ENCODE assay signal across 30 mouse cellular contexts in genomic region chr15:79775662-79776061, GRCm38 (mm10). TPM values are rescaled to one million over a fixed set of nuclear protein-coding genes. Genes with fewer than 3 reads are reported as not detected.
A peak's percentile ranks its signal among the peaks of the same experiment; 100 is the strongest.
DNase-seq lines count a peak whose midpoint lies in the region; ATAC-seq and TF ChIP-seq lines count a peak whose summit lies in the region.
"Had no signal": no experiment of that assay in that cellular context is flagged by ENCODE, and none has a peak within 500 bp of the region (broad histone marks: within the 10 kb centered on the region; RNA-seq: fewer than 3 reads in every experiment).

No protein-coding gene starts in this region.

- no peak for ATAC-seq in embryonic facial prominence, embryonic 13.5 days (ENCODE audit: insufficient number of reproducible peaks, insufficient read depth, low FRiP score, low TSS enrichment, low read depth)
- ATAC-seq: forebrain, embryonic 14.5 days; hindbrain, postnatal 0 days; intestine, embryonic 16.5 days; liver, embryonic 12.5 days; liver, postnatal 0 days had no signal

- H3K27ac ChIP-seq in embryonic facial prominence, embryonic 13.5 days: no peak overlapping the region
- H3K27ac ChIP-seq in embryonic facial prominence, embryonic 10.5 days (replicated peaks): no peak overlapping the region
- peak overlapping the region; percentile 33 for H3K27ac ChIP-seq in left cerebral cortex, adult 2 months
- H3K27ac ChIP-seq in cortical plate, adult 2 months (ENCODE audit: insufficient read depth, low read length): 0 out of 2 replicates have a peak overlapping the region, but pooled peaks have one; percentile 40
- H3K27ac ChIP-seq: embryonic facial prominence, embryonic 15.5 days; heart, adult 2 months; kidney, postnatal 0 days; liver, embryonic 12.5 days; midbrain, embryonic 12.5 days; stomach, postnatal 0 days had no signal

- no peak for DNase-seq in embryonic facial prominence, embryonic 10.5 days (ENCODE audit: low spot score)
- DNase-seq in left cerebral cortex, adult 2 months (ENCODE audit: extremely low spot score in 1 of 2, low spot score in 2 of 2): peak in 1 of 2 experiments; percentile 70
- no peak for DNase-seq in left cerebral cortex, adult 18-20 months (ENCODE audit: low spot score in 2 of 2)
- peak; percentile 64 for DNase-seq in right cerebral cortex, adult 18-20 months
- no peak for DNase-seq in right cerebral cortex, postnatal 4 days
- DNase-seq: adrenal gland, adult 8-10 months; gastrocnemius, postnatal 36 days; heart, adult 2 months; heart, postnatal 4 days; kidney, adult 8-10 months; kidney, postnatal 4 days; layer of hippocampus, adult 9-11 months; liver, postnatal 0 days; lung, postnatal 36 days; thymus, postnatal 4 days had no signal

- no peak overlapping the region for H3K4me3 ChIP-seq in embryonic facial prominence, embryonic 13.5 days
- H3K4me3 ChIP-seq in embryonic facial prominence, embryonic 10.5 days: no peak overlapping the region
- no peak overlapping the region for H3K4me3 ChIP-seq in left cerebral cortex, adult 2 months
- H3K4me3 ChIP-seq in cortical plate, adult 2 months (ENCODE audit: insufficient read depth, low read length): no peak overlapping the region
- H3K4me3 ChIP-seq: heart, adult 2 months had no signal

- 69% methylated on average over 7 of the region's 7 CpGs for WGBS in embryonic facial prominence, embryonic 13.5 days
- 69% methylated on average over 7 of the region's 7 CpGs for WGBS in embryonic facial prominence, embryonic 10.5 days

- no peak overlapping the region for H3K4me2 ChIP-seq in embryonic facial prominence, embryonic 13.5 days

- 0 out of 2 replicates have a peak, but pooled peaks cover 3% of the 10 kb centered on the region for H3K36me3 ChIP-seq in embryonic facial prominence, embryonic 13.5 days
- H3K36me3 ChIP-seq in embryonic facial prominence, embryonic 10.5 days (replicated peaks): no peaks in the 10 kb centered on the region
- H3K36me3 ChIP-seq: embryonic facial prominence, embryonic 15.5 days; heart, embryonic 12.5 days; liver, embryonic 12.5 days had no signal

- intact Hi-C loops in left cerebral cortex, adult 2 months (cut with DNase I): loop anchor here (1.0 kb wide), 1 partner anchor 21 kb away; no protein-coding TSS in a partner anchor

- no peaks in the 10 kb centered on the region for H3K9me3 ChIP-seq in embryonic facial prominence, embryonic 13.5 days
- no peaks in the 10 kb centered on the region for H3K9me3 ChIP-seq in embryonic facial prominence, embryonic 10.5 days
- H3K9me3 ChIP-seq: embryonic facial prominence, embryonic 15.5 days; G1E; heart, embryonic 12.5 days; liver, embryonic 12.5 days; midbrain, embryonic 12.5 days had no signal

- 0 out of 2 replicates have a peak overlapping the region, but pooled peaks have one; percentile 83 for H3K9ac ChIP-seq in embryonic facial prominence, embryonic 13.5 days
- H3K9ac ChIP-seq: embryonic facial prominence, embryonic 15.5 days; liver, postnatal 0 days had no signal

- TF ChIP-seq POLR2A in cortical plate, adult 2 months (IDR thresholded peaks at IDR 0.05; ENCODE audit: extremely low read depth, insufficient read depth, low read length): no peak

- peaks cover 24% of the 10 kb centered on the region for H3K4me1 ChIP-seq in embryonic facial prominence, embryonic 13.5 days
- peaks cover 22% of the 10 kb centered on the region for H3K4me1 ChIP-seq in embryonic facial prominence, embryonic 10.5 days
- peaks cover 12% of the 10 kb centered on the region for H3K4me1 ChIP-seq in cortical plate, adult 2 months (ENCODE audit: control insufficient read depth, insufficient read depth, low read length)

- no peaks in the 10 kb centered on the region for H3K27me3 ChIP-seq in embryonic facial prominence, embryonic 13.5 days
- H3K27me3 ChIP-seq in embryonic facial prominence, embryonic 10.5 days (replicated peaks; ENCODE audit: low read depth, poor library complexity, severe bottlenecking): no peaks in the 10 kb centered on the region
- H3K27me3 ChIP-seq: embryonic facial prominence, embryonic 15.5 days; heart, embryonic 12.5 days had no signal

- TF ChIP-seq CTCF in left cerebral cortex, adult 2 months (IDR thresholded peaks at IDR 0.05): no peak
- TF ChIP-seq CTCF in cortical plate, adult 2 months (IDR thresholded peaks at IDR 0.05; ENCODE audit: extremely low read depth, insufficient read depth, low read length): no peak

RNA-seq across cellular contexts. Expression of gene Dnal4, which starts 2.0 kb away (rescaled TPM):
- polyA plus RNA-seq in embryonic facial prominence, embryonic 13.5 days (2015; fragmentation: Nextera tagmentation; extraction: Ambion mirVana): 69.2 and 74.4 TPM in 2 replicates
- 66.3 and 68.6 TPM in 2 replicates for polyA plus RNA-seq in embryonic facial prominence, embryonic 10.5 days (2016; fragmentation: Nextera tagmentation; extraction: Ambion mirVana)
- 10 to 100 TPM; 53.2 to 54.1 TPM for total RNA-seq in left cerebral cortex, adult 2 months (2021)
- 10 to 100 TPM; 53.0 to 56.9 TPM for total RNA-seq in left cerebral cortex, adult 18-20 months (2021)
- 71.5 and 72.4 TPM in 2 replicates for polyA plus RNA-seq in cortical plate, adult 2 months (2012; rRNA removed)

RNA-seq across cellular contexts. Expression of gene Nptxr, which starts 28.9 kb away (rescaled TPM):
- 4.7 and 5.4 TPM in 2 replicates for polyA plus RNA-seq in embryonic facial prominence, embryonic 13.5 days (2015; fragmentation: Nextera tagmentation; extraction: Ambion mirVana)
- 1.8 and 2.2 TPM in 2 replicates for polyA plus RNA-seq in embryonic facial prominence, embryonic 10.5 days (2016; fragmentation: Nextera tagmentation; extraction: Ambion mirVana)
- 100 to 1,000 TPM; 800 to 813 TPM for total RNA-seq in left cerebral cortex, adult 2 months (2021)
- total RNA-seq in left cerebral cortex, adult 18-20 months (2021): 100 to 1,000 TPM; 691 to 759 TPM
- 293 and 298 TPM in 2 replicates for polyA plus RNA-seq in cortical plate, adult 2 months (2012; rRNA removed)

RNA-seq across cellular contexts. Expression of gene Sun2, which starts 33.3 kb away (rescaled TPM):
- 7.3 and 8.0 TPM in 2 replicates for polyA plus RNA-seq in embryonic facial prominence, embryonic 13.5 days (2015; fragmentation: Nextera tagmentation; extraction: Ambion mirVana)
- polyA plus RNA-seq in embryonic facial prominence, embryonic 10.5 days (2016; fragmentation: Nextera tagmentation; extraction: Ambion mirVana): 2.4 and 3.4 TPM in 2 replicates
- 10 to 100 TPM; 43.9 to 46.5 TPM for total RNA-seq in left cerebral cortex, adult 2 months (2021)
- 10 to 100 TPM; 46.7 to 49.4 TPM for total RNA-seq in left cerebral cortex, adult 18-20 months (2021)
- polyA plus RNA-seq in cortical plate, adult 2 months (2012; rRNA removed): 29.7 and 32.0 TPM in 2 replicates

RNA-seq across cellular contexts. Expression of gene Npcd, which starts 58.4 kb away (rescaled TPM):
- polyA plus RNA-seq in embryonic facial prominence, embryonic 13.5 days (2015; fragmentation: Nextera tagmentation; extraction: Ambion mirVana): 0.32 and 0.39 TPM in 2 replicates
- not detected in 2 replicates for polyA plus RNA-seq in embryonic facial prominence, embryonic 10.5 days (2016; fragmentation: Nextera tagmentation; extraction: Ambion mirVana)
- 10 to 100 TPM in 1 of 2 experiments, 1 to 10 TPM in 1; 9.7 to 19.7 TPM for total RNA-seq in left cerebral cortex, adult 2 months (2021)
- total RNA-seq in left cerebral cortex, adult 18-20 months (2021): 10 to 100 TPM in 1 of 2 experiments, 1 to 10 TPM in 1; 6.8 to 28.8 TPM
- polyA plus RNA-seq in cortical plate, adult 2 months (2012; rRNA removed): 2.4 and 3.0 TPM in 2 replicates
- total RNA-seq: G1E; megakaryocyte, adult 5-6 weeks had no signal
- polyA plus RNA-seq: forebrain, embryonic 14.5 days; G1E; heart, embryonic 12.5 days; heart, postnatal 0 days; intestine, embryonic 16.5 days; liver, embryonic 12.5 days; liver, postnatal 0 days; stomach, postnatal 0 days; thymus, postnatal 0 days had no signal

RNA-seq across cellular contexts. Expression of gene Cbx6, which starts 58.8 kb away (rescaled TPM):
- polyA plus RNA-seq in embryonic facial prominence, embryonic 13.5 days (2015; fragmentation: Nextera tagmentation; extraction: Ambion mirVana): 54.7 and 56.7 TPM in 2 replicates
- 16.1 and 18.1 TPM in 2 replicates for polyA plus RNA-seq in embryonic facial prominence, embryonic 10.5 days (2016; fragmentation: Nextera tagmentation; extraction: Ambion mirVana)
- total RNA-seq in left cerebral cortex, adult 2 months (2021): 100 to 1,000 TPM; 370 to 387 TPM
- 100 to 1,000 TPM; 323 TPM for total RNA-seq in left cerebral cortex, adult 18-20 months (2021)
- 295 and 320 TPM in 2 replicates for polyA plus RNA-seq in cortical plate, adult 2 months (2012; rRNA removed)

Comparison
In these comparisons a context has a peak if more than half of its experiments do, and no peak if none do; other contexts are left out.
1. H3K27ac ChIP-seq: peak in left cerebral cortex, adult 2 months (single experiment) and cortical plate, adult 2 months (single experiment); none in embryonic facial prominence, embryonic 13.5 days (single experiment) and embryonic facial prominence, embryonic 10.5 days (single experiment).
2. RNA of gene Nptxr, which starts 28.9 kb away (polyA plus RNA-seq): 293 to 298 TPM in cortical plate, adult 2 months; 4.7 to 5.4 TPM in embryonic facial prominence, embryonic 13.5 days and 1.8 to 2.2 TPM in embryonic facial prominence, embryonic 10.5 days; every median in the first group is over 10 times any median in the second.